ENCODE assay signal across 7 mouse cellular contexts in genomic region chr7:24473913-24474529, GRCm38 (mm10). TPM values are rescaled to one million over a fixed set of nuclear protein-coding genes. Genes with fewer than 3 reads are reported as not detected.
DNase-seq lines count a peak whose midpoint lies in the region; ATAC-seq and TF ChIP-seq lines count a peak whose summit lies in the region.

No protein-coding gene starts in this region.

- no peak overlapping the region for H3K4me2 ChIP-seq in hindbrain, embryonic 11.5 days (replicated peaks; ENCODE audit: low read depth, low read length)

- peaks cover 60% of the 10 kb centered on the region for H3K36me3 ChIP-seq in E14TG2a.4 (ENCODE audit: insufficient read depth, low read length)
- H3K36me3 ChIP-seq in embryonic facial prominence, embryonic 10.5 days (replicated peaks), result no peaks in the 10 kb centered on the region
- H3K36me3 ChIP-seq in hindbrain, embryonic 11.5 days (ENCODE audit: control insufficient read depth, insufficient read depth, low read length), result no peaks in the 10 kb centered on the region

- peak; percentile 87 for TF ChIP-seq CTCF in E14TG2a.4 (conservative IDR thresholded peaks at IDR 0.05; ENCODE audit: low read length)

- peak; percentile 77 for ATAC-seq in hindbrain, embryonic 11.5 days (ENCODE audit: low FRiP score)
- peak; percentile 70 for ATAC-seq in megakaryocyte, adult 5-6 weeks (ENCODE audit: poor library complexity, severe bottlenecking)

- DNase-seq in adrenal gland, adult 2 months, result peak; percentile 62
- peak; percentile 72 for DNase-seq in embryonic facial prominence, embryonic 10.5 days (ENCODE audit: low spot score)
- peak; percentile 74 for DNase-seq in hindbrain, embryonic 11.5 days (ENCODE audit: low spot score)
- peak; percentile 76 to 85 for DNase-seq in layer of hippocampus, postnatal 10 days (ENCODE audit: low spot score in 2 of 2)
- peak; percentile 76 to 84 for DNase-seq in right cerebral cortex, postnatal 10 days (ENCODE audit: low spot score in 2 of 2)

- no peak overlapping the region for H3K4me3 ChIP-seq in E14TG2a.4 (replicated peaks; ENCODE audit: low read length)
- no peak overlapping the region for H3K4me3 ChIP-seq in embryonic facial prominence, embryonic 10.5 days
- H3K4me3 ChIP-seq in hindbrain, embryonic 11.5 days (ENCODE audit: low read depth, low read length), result no peak overlapping the region

- H3K27ac ChIP-seq in embryonic facial prominence, embryonic 10.5 days (replicated peaks), result no peak overlapping the region
- no peak overlapping the region for H3K27ac ChIP-seq in hindbrain, embryonic 11.5 days (ENCODE audit: low read depth, low read length)

- H3K9me3 ChIP-seq in E14TG2a.4 (ENCODE audit: low read length), result peaks cover 12% of the 10 kb centered on the region
- H3K9me3 ChIP-seq in embryonic facial prominence, embryonic 10.5 days, result peaks cover 5% of the 10 kb centered on the region; the same call in 1 of the 2 replicates
- no peaks in the 10 kb centered on the region for H3K9me3 ChIP-seq in hindbrain, embryonic 11.5 days (ENCODE audit: control insufficient read depth, low read length)

- no peak overlapping the region for H3K9ac ChIP-seq in hindbrain, embryonic 11.5 days (ENCODE audit: low read depth, low read length)

- peaks cover 48% of the 10 kb centered on the region for H3K4me1 ChIP-seq in E14TG2a.4 (replicated peaks; ENCODE audit: low read depth, low read length)
- peaks cover 5% of the 10 kb centered on the region for H3K4me1 ChIP-seq in embryonic facial prominence, embryonic 10.5 days
- no peaks in the 10 kb centered on the region for H3K4me1 ChIP-seq in hindbrain, embryonic 11.5 days (replicated peaks; ENCODE audit: control insufficient read depth, insufficient read depth, low read length)

- 52% methylated on average over 10 of the region's 10 CpGs for WGBS in embryonic facial prominence, embryonic 10.5 days
- WGBS in hindbrain, embryonic 11.5 days, result 55% methylated on average over 10 of the region's 10 CpGs

- H3K27me3 ChIP-seq in E14TG2a.4 (ENCODE audit: insufficient read depth, low read length), result peaks cover 15% of the 10 kb centered on the region
- H3K27me3 ChIP-seq in embryonic facial prominence, embryonic 10.5 days (replicated peaks; ENCODE audit: low read depth, poor library complexity, severe bottlenecking), result peaks cover 6% of the 10 kb centered on the region
- no peaks in the 10 kb centered on the region for H3K27me3 ChIP-seq in hindbrain, embryonic 11.5 days (ENCODE audit: control insufficient read depth, insufficient read depth, low read length)

RNA-seq across cellular contexts. Expression of gene Cadm4, which starts 7.8 kb away (rescaled TPM):
- total RNA-seq in adrenal gland, adult 2 months (2021), result 1 to 10 TPM; 1.7 to 4.7 TPM
- 6.6 and 7.5 TPM in 2 replicates for polyA plus RNA-seq in adrenal gland, adult 2 months (2012; rRNA removed)
- polyA plus RNA-seq in embryonic facial prominence, embryonic 10.5 days (2016; fragmentation: Nextera tagmentation; extraction: Ambion mirVana), result 5.0 and 5.7 TPM in 2 replicates
- 8.8 and 12.6 TPM in 2 replicates for polyA plus RNA-seq in hindbrain, embryonic 11.5 days (2014; fragmentation: Nextera tagmentation; extraction: Ambion mirVana)
- total RNA-seq in layer of hippocampus, postnatal 10 days (2021), result 100 to 1,000 TPM; 269 to 279 TPM
- total RNA-seq in megakaryocyte, adult 5-6 weeks (2015), result not detected in 2 replicates
- total RNA-seq in megakaryocyte, adult 5-6 weeks (2017), result not detected in 2 replicates

RNA-seq across cellular contexts. Expression of gene Plaur, which starts 11.7 kb away (rescaled TPM):
- 10 to 100 TPM in 1 of 2 experiments, 1 to 10 TPM in 1; 9.5 to 10.8 TPM for total RNA-seq in adrenal gland, adult 2 months (2021)
- polyA plus RNA-seq in adrenal gland, adult 2 months (2012; rRNA removed), result 15.5 and 18.0 TPM in 2 replicates
- polyA plus RNA-seq in embryonic facial prominence, embryonic 10.5 days (2016; fragmentation: Nextera tagmentation; extraction: Ambion mirVana), result 1.7 TPM in 2 replicates
- polyA plus RNA-seq in hindbrain, embryonic 11.5 days (2014; fragmentation: Nextera tagmentation; extraction: Ambion mirVana), result 1.7 and 2.1 TPM in 2 replicates
- total RNA-seq in layer of hippocampus, postnatal 10 days (2021), result 1 to 10 TPM; 1.3 to 2.3 TPM
- total RNA-seq in megakaryocyte, adult 5-6 weeks (2015), result 100 and 110 TPM in 2 replicates
- total RNA-seq in megakaryocyte, adult 5-6 weeks (2017), result 96.3 and 124 TPM in 2 replicates

RNA-seq across cellular contexts. Expression of gene Irgc1, which starts 21.9 kb away (rescaled TPM):
- total RNA-seq in adrenal gland, adult 2 months (2021), result not detected
- polyA plus RNA-seq in adrenal gland, adult 2 months (2012; rRNA removed), result 0.19 TPM in 1 of 2 replicates, not detected in the other
- polyA plus RNA-seq in embryonic facial prominence, embryonic 10.5 days (2016; fragmentation: Nextera tagmentation; extraction: Ambion mirVana), result not detected in 2 replicates
- not detected in 2 replicates for polyA plus RNA-seq in hindbrain, embryonic 11.5 days (2014; fragmentation: Nextera tagmentation; extraction: Ambion mirVana)
- total RNA-seq in layer of hippocampus, postnatal 10 days (2021), result not detected
- 0.74 and 1.8 TPM in 2 replicates for total RNA-seq in megakaryocyte, adult 5-6 weeks (2015)
- total RNA-seq in megakaryocyte, adult 5-6 weeks (2017), result 0.66 and 0.94 TPM in 2 replicates

RNA-seq across cellular contexts. Expression of gene Zfp428, which starts 32.8 kb away (rescaled TPM):
- total RNA-seq in adrenal gland, adult 2 months (2021), result 1 to 10 TPM; 4.2 to 7.2 TPM
- polyA plus RNA-seq in adrenal gland, adult 2 months (2012; rRNA removed), result 32.1 and 38.3 TPM in 2 replicates
- polyA plus RNA-seq in embryonic facial prominence, embryonic 10.5 days (2016; fragmentation: Nextera tagmentation; extraction: Ambion mirVana), result 100.0 and 110 TPM in 2 replicates
- polyA plus RNA-seq in hindbrain, embryonic 11.5 days (2014; fragmentation: Nextera tagmentation; extraction: Ambion mirVana), result 82.4 and 87.7 TPM in 2 replicates
- 10 to 100 TPM; 61.3 to 64.6 TPM for total RNA-seq in layer of hippocampus, postnatal 10 days (2021)
- 0.69 TPM in 1 of 2 replicates, not detected in the other for total RNA-seq in megakaryocyte, adult 5-6 weeks (2015)
- total RNA-seq in megakaryocyte, adult 5-6 weeks (2017), result 0.40 TPM in 1 of 2 replicates, not detected in the other

RNA-seq across cellular contexts. Expression of gene AC161166.1, which starts 38.2 kb away (rescaled TPM):
- not detected for total RNA-seq in adrenal gland, adult 2 months (2021)
- polyA plus RNA-seq in adrenal gland, adult 2 months (2012; rRNA removed), result not detected in 2 replicates
- polyA plus RNA-seq in embryonic facial prominence, embryonic 10.5 days (2016; fragmentation: Nextera tagmentation; extraction: Ambion mirVana), result 1.2 TPM in 2 replicates
- polyA plus RNA-seq in hindbrain, embryonic 11.5 days (2014; fragmentation: Nextera tagmentation; extraction: Ambion mirVana), result 0.59 and 0.90 TPM in 2 replicates
- not detected for total RNA-seq in layer of hippocampus, postnatal 10 days (2021)
- total RNA-seq in megakaryocyte, adult 5-6 weeks (2015), result not detected in 2 replicates
- not detected in 2 replicates for total RNA-seq in megakaryocyte, adult 5-6 weeks (2017)

Comparison
In these comparisons a context has a peak if more than half of its experiments do, and no peak if none do; other contexts are left out.
1. RNA of gene Cadm4, which starts 7.8 kb away (total RNA-seq): 269 to 279 TPM in layer of hippocampus, postnatal 10 days; 1.7 to 4.7 TPM in adrenal gland, adult 2 months and not detected in megakaryocyte, adult 5-6 weeks; every median in the first group is over 10 times any median in the second.
2. RNA of gene Plaur, which starts 11.7 kb away (total RNA-seq): 96.3 to 124 TPM in megakaryocyte, adult 5-6 weeks; 9.5 to 10.8 TPM in adrenal gland, adult 2 months and 1.3 to 2.3 TPM in layer of hippocampus, postnatal 10 days; every median in the first group is over 4 times any median in the second.
3. Peak in every context shown above with its lines, with median percentiles within 50 percentile points of each other: DNase-seq.